Mouse (Mus musculus) G1E (cell line): ENCODE measurements around the gene Pdzd3. TPM values are rescaled to one million over a fixed set of nuclear protein-coding genes. Genes with fewer than 3 reads are reported as not detected.

Experiments used
- ATAC-seq: 2 replicates; pipeline ENCODE4 v1.8.0; 2016; ENCODE audit warnings: mild to moderate bottlenecking; ENCODE audit not compliant: insufficient number of reproducible peaks, poor library complexity, low FRiP score, severe bottlenecking; ENCODE audit errors: extremely low read depth
- DNase-seq: peaks from one replicate; pipeline ENCODE4 v3.0.0; 2012; ENCODE audit warnings: low spot score
- H3K27me3 ChIP-seq: 2 replicates; pipeline ENCODE4 v1.6.1; 2012; ENCODE audit warnings: mild to moderate bottlenecking, low read length, inconsistent platforms; ENCODE audit not compliant: insufficient read depth
- H3K36me3 ChIP-seq: replicated peaks from 2 replicates; pipeline ENCODE3; 2012; ENCODE audit warnings: mild to moderate bottlenecking, inconsistent platforms
- H3K4me1 ChIP-seq: 2 replicates; pipeline ENCODE4 v1.6.1; 2012; ENCODE audit warnings: low read depth, low read length, inconsistent platforms, mixed read lengths; ENCODE audit not compliant: insufficient read depth
- H3K4me3 ChIP-seq: 2 replicates; pipeline ENCODE4 v1.5.1; 2012; ENCODE audit warnings: low read depth, mild to moderate bottlenecking, inconsistent platforms, low read length, moderate library complexity, mixed read lengths
- H3K9me3 ChIP-seq: replicated peaks from 2 replicates; pipeline ENCODE4 v1.6.1; 2012; ENCODE audit warnings: inconsistent platforms
- CTCF ChIP-seq: IDR thresholded peaks from 2 replicates; pipeline ENCODE4 v1.5.1; 2012; ENCODE audit warnings: low read depth, low read length, inconsistent platforms, mixed read lengths
- GATA1 ChIP-seq: IDR thresholded peaks from 2 replicates; pipeline ENCODE4 v1.6.1; 2012; ENCODE audit warnings: borderline replicate concordance, low read length, inconsistent platforms, mixed read lengths
- GATA2 ChIP-seq: IDR thresholded peaks from 2 replicates; pipeline ENCODE4 v1.6.1; 2012; ENCODE audit warnings: low read depth, low read length, inconsistent platforms, borderline replicate concordance
- POLR2AphosphoS5 ChIP-seq: IDR thresholded peaks from 2 replicates; pipeline ENCODE4 v1.6.1; 2012; ENCODE audit warnings: low read depth, low read length, inconsistent platforms; ENCODE audit not compliant: insufficient replicate concordance
- TAL1 ChIP-seq: conservative IDR thresholded peaks from 2 replicates; pipeline ENCODE4 v1.6.1; 2012; ENCODE audit warnings: low read depth, low read length, inconsistent platforms, mixed read lengths
- polyA plus RNA-seq: library from polyadenylated mRNA; stranded (reverse); fragments of >175 nt; gene quantifications from 2 replicates; pipeline ENCODE4 v1.2.3, GENCODE M21; 2012
- total RNA-seq, 2 experiments: library from RNA; stranded (forward) in 1 of 2; stranded (reverse) in 1 of 2; fragments of 200-1000 nt in 1 of 2; fragments of >200 nt in 1 of 2; fragmentation: Nextera tagmentation in 1 of 2; gene quantifications; 2 replicates each; pipeline ENCODE4 v1.2.3; 2014 to 2017

Pdzd3 gene
- total and polyA plus RNA-seq, 3 experiments = not detected

DNA sequence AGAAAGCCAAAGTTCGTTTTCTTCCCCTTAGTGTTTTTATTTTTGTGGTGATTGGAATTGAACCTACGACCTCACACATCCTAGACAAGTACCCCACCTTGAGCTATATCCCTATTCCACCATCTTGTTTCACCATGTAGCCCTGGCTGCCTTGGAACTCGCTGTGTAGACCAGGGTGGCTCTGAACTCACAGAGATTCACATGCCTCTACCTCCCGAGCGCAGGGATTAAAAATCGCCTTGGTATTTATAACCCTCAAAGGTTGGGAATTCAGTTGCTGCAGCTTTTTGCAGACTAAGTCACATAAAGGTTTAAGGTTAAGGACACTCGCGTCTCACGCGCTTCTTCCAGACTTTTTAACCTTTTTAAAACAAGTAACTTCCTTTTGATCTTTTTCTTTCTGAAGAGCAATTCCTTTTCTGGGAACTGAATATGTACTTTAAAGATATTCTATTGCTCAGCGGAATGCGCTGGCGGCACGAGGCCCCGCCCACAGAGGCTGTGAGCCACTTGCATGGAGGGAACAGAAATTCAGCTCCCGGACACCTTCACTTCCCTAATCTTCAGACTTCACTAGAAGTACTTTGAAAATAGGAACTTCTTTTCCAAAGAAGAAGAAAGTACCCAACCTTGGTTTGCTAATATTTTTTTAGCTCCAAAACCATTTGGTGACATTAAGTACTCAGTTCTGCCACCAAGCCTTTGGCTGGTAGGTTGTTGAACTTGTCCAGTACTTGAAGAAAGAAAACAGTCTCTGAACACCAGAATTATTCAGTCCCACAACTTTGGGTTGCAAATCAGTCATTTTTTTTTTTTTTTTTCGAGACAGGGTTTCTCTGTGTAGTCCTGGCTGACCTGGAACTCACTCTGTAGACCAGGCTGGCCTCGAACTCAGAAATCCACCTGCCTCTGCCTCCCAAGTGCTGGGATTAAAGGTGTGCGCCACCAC lies 16.5 kb downstream of the Pdzd3 start:
- H3K27me3 ChIP-seq = no peaks in the 10 kb centered on the region
- TF ChIP-seq CTCF (no peak), TAL1 (no peak), POLR2AphosphoS5 (no peak), GATA2 (no peak), GATA1 (no peak)
- ATAC-seq (no peak), DNase-seq (peak; percentile 66)
- peaks cover 13% of the 10 kb centered on the region for H3K36me3 ChIP-seq
- peaks cover 36% of the 10 kb centered on the region for H3K4me1 ChIP-seq
- H3K9me3 ChIP-seq = no peaks in the 10 kb centered on the region
- H3K4me3 ChIP-seq = peak overlapping the region; percentile 93

DNA sequence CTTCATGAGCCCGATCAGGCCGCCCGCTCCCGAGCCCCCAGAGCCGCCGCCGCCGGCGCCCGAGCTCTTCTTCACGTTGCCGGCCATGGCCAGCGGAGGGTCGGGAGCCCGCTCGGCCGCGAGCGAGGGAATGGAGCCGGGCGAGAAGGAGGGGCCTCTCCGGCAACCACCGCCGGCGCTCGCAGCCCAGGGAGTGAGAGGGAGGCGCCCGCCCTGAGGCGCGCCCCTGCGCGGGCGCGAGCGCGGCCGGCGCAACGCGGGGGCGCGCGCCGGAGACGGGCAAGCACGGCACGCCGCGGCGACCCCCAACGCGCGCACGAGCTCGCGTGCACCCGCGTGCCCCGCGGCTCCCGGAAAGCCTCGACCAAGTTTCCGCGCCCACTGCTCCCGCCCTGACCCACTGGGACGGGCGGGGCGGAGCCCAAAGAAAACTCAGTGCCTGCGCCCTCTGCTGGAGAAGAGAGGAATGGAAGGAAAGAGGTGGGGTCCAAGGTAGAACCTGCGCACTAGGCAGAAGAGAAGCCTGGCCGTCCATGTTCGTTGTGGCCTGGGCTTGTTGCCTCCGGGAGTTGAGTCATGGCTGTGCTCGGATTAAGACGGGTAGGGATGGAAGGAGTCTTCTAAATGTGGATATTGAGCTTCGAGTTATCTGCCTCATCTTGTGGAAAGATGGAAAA lies 17.3 kb downstream of the Pdzd3 start, which contains the start of gene Cbl:
Gene Cbl (minus strand): TSS at position 248 of the 677 bp plus-strand sequence.
- ATAC-seq = peak; percentile 89
- peak; percentile 89 for DNase-seq
- Histone ChIP-seq H3K4me1 (peaks cover 41% of the 10 kb centered on the region), H3K9me3 (no peaks in the 10 kb centered on the region), H3K27me3 (no peaks in the 10 kb centered on the region), H3K36me3 (peaks cover 20% of the 10 kb centered on the region), H3K4me3 (peak within 1 kb of the TSS; percentile 93)
- TF ChIP-seq CTCF (peak; percentile 76), GATA1 (no peak)

DNA sequence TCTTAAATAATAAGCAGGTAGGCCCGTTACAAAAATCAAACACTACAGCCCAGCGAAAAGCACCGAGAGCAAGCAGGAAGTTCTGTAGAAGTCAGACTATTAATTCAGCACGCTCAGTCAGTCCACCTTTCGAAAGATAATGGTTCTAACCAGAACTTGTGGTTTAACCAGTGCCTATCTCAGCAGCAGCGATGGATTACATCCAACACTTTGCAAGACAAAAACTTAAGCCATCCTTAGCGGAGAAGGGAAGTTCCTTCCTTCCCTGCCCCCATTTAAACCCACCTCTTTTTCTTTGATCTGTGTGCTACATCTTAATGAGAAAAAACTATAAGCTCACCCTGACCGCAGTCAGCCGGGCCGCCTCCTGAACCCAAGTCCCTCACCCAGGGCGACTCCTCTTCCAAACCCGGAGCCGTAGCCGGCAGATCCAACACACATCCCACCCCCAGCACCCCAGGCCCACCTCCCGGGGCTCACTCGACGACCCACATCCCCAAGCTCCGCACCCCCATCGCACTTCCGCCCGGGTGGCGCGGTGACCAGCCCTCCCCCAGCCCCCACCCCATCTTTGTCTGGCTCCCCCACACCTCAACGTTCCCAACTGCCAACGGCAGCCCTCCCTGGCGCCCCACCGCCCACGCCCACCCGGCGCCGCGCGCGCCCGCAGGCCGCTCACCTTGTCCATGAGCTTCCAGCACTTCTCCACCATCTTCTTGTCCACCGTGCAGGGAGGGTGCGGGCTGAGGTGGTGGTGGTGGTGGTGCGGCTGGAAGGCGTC lies 18.1 kb downstream of the Pdzd3 start:
- H3K27me3 ChIP-seq = no peaks in the 10 kb centered on the region
- no peak for TF ChIP-seq GATA1
- TF ChIP-seq TAL1 = no peak
- TF ChIP-seq GATA2 = no peak
- no peak for TF ChIP-seq POLR2AphosphoS5
- TF ChIP-seq CTCF = no peak
- DNase-seq (peak; percentile 67), ATAC-seq (peak; percentile 29; the same call in 1 of the 2 replicates)
- peaks cover 26% of the 10 kb centered on the region for H3K36me3 ChIP-seq
- no peaks in the 10 kb centered on the region for H3K9me3 ChIP-seq
- peak overlapping the region; percentile 93 for H3K4me3 ChIP-seq
- peaks cover 43% of the 10 kb centered on the region for H3K4me1 ChIP-seq

DNA sequence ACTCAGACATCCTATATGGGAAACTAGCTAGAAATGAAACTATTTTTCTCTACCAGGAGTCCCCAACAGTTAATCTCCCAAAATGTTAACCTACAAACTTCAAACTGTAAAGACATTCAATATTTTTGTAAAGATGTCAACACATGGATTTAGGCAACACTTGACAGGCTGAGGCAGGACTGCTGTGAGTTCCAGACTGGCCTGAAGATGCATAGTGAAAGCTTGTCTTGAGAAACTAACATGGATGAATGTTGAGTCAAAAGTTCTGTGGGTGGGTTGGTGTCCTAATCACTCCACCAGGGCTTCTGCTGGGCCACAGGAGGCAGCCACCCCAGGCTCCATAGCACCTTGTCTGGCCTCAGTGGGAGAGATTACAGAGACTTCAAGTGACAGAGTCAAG lies 19.7 kb downstream of the Pdzd3 start:
- Histone ChIP-seq H3K27me3 (no peaks in the 10 kb centered on the region), H3K36me3 (peaks cover 39% of the 10 kb centered on the region), H3K9me3 (no peaks in the 10 kb centered on the region), H3K4me3 (peak overlapping the region; percentile 93), H3K4me1 (peaks cover 48% of the 10 kb centered on the region)
- TF ChIP-seq GATA2 (no peak), POLR2AphosphoS5 (no peak), CTCF (no peak), GATA1 (no peak), TAL1 (no peak)
- DNase-seq = no peak
- ATAC-seq = no peak

DNA sequence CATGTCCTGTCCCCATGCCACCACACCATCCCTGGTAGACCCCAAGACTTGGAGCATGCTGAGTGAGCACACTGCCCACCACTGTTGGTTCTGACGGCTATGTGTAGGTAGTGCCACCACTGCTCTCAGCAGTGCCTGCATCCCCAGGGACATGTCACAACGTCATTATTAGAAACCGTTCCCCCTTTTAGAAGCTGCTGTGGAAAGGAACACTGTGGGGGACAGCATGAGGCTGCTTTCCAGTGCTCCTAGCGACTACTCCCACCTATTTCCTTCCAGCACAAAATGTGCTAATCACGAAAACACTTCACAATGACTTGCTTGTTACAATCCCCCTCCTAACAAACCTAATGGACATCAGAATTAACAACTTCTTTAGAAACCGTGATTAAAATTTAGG lies 25.3 kb downstream of the Pdzd3 start:
- Histone ChIP-seq H3K4me1 (peaks cover 41% of the 10 kb centered on the region), H3K27me3 (no peaks in the 10 kb centered on the region), H3K4me3 (no peak overlapping the region), H3K9me3 (no peaks in the 10 kb centered on the region), H3K36me3 (peaks cover 53% of the 10 kb centered on the region)
- ATAC-seq = no peak
- TF ChIP-seq TAL1 (no peak), GATA1 (no peak), GATA2 (no peak), POLR2AphosphoS5 (no peak), CTCF (no peak)
- no peak for DNase-seq

DNA sequence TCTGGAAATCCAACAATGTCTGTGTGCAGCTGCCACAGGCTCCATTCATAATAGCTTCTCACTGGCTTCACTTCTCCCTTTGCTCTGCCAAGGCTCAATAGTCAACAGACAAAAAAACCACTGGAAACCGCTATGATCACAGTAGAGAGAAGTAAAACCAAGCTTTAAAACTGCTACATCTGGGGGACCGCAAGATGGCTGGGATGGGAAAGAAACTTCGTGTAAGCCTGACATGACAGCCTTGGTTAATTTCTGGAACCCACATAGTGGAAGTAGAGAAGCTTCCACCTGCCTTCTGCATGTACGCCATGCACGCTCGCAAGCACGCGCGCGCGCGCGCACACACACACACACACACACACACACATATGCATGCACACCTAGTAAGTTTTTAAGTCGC lies 37.7 kb downstream of the Pdzd3 start:
- Histone ChIP-seq H3K4me3 (no peak overlapping the region), H3K27me3 (no peaks in the 10 kb centered on the region), H3K9me3 (no peaks in the 10 kb centered on the region), H3K4me1 (peaks cover 4% of the 10 kb centered on the region; the same call in 1 of the 2 replicates), H3K36me3 (peaks cover 38% of the 10 kb centered on the region)
- ATAC-seq (no peak), DNase-seq (no peak)
- TF ChIP-seq TAL1 = no peak
- TF ChIP-seq POLR2AphosphoS5 = no peak
- TF ChIP-seq GATA1 = no peak
- TF ChIP-seq CTCF = no peak
- TF ChIP-seq GATA2 = no peak
